Mouse (Mus musculus): ENCODE data around the gene Frmd6.

Gene Frmd6

GRCm38 (mm10) chr12:70851342-70851960, 26.1 kb downstream of the Frmd6 start:
- no peak for DNase-seq (ENCODE audit: low spot score)

- DNase-seq (ENCODE audit: low spot score) = no peak
Observed at GRCm38 (mm10) chr12:70853026-70853425, 27.7 kb downstream of the Frmd6 start.

GRCm38 (mm10) chr12:70855678-70856077, 30.4 kb downstream of the Frmd6 start:
- no peak for DNase-seq (ENCODE audit: low spot score)

- DNase-seq (ENCODE audit: low spot score) = no peak
Observed at GRCm38 (mm10) chr12:70856776-70857175, 31.5 kb downstream of the Frmd6 start.

GRCm38 (mm10) chr12:70863281-70863680, 38.0 kb downstream of the Frmd6 start:
- no peak for DNase-seq (ENCODE audit: low spot score)

GRCm38 (mm10) chr12:70867780-70868179, 42.5 kb downstream of the Frmd6 start:
- DNase-seq (ENCODE audit: low spot score) = no peak

- no peak for DNase-seq (ENCODE audit: low spot score)
Observed at GRCm38 (mm10) chr12:70868190-70868987, 43.1 kb downstream of the Frmd6 start.

- DNase-seq (ENCODE audit: low spot score) = no peak
Observed at GRCm38 (mm10) chr12:70868988-70869291, 43.6 kb downstream of the Frmd6 start.

GRCm38 (mm10) chr12:70873544-70873943, 48.2 kb downstream of the Frmd6 start:
- no peak for DNase-seq (ENCODE audit: low spot score)

GRCm38 (mm10) chr12:70876270-70876998, 51.1 kb downstream of the Frmd6 start:
- peak; percentile 16 for DNase-seq (ENCODE audit: low spot score)

- DNase-seq (ENCODE audit: low spot score) = peak; percentile 37
Observed at GRCm38 (mm10) chr12:70877926-70878710, 52.8 kb downstream of the Frmd6 start.

- no peak for DNase-seq (ENCODE audit: low spot score)
Observed at GRCm38 (mm10) chr12:70880396-70880975, 55.2 kb downstream of the Frmd6 start.

- DNase-seq (ENCODE audit: low spot score) = no peak
Observed at GRCm38 (mm10) chr12:70881340-70881739, 56.0 kb downstream of the Frmd6 start.

GRCm38 (mm10) chr12:70881854-70882253, 56.5 kb downstream of the Frmd6 start:
- DNase-seq (ENCODE audit: low spot score) = peak; percentile 63

- no peak for DNase-seq (ENCODE audit: low spot score)
Observed at GRCm38 (mm10) chr12:70883141-70883540, 57.8 kb downstream of the Frmd6 start.

GRCm38 (mm10) chr12:70884113-70884512, 58.8 kb downstream of the Frmd6 start:
- no peak for DNase-seq (ENCODE audit: low spot score)

GRCm38 (mm10) chr12:70884973-70885372, 59.7 kb downstream of the Frmd6 start:
- no peak for DNase-seq (ENCODE audit: low spot score)

- no peak for DNase-seq (ENCODE audit: low spot score)
Observed at GRCm38 (mm10) chr12:70885576-70885975, 60.3 kb downstream of the Frmd6 start.

GRCm38 (mm10) chr12:70890405-70890804, 65.1 kb downstream of the Frmd6 start:
- DNase-seq (ENCODE audit: low spot score) = no peak

- DNase-seq (ENCODE audit: low spot score) = no peak
Observed at GRCm38 (mm10) chr12:70890874-70891470, 65.7 kb downstream of the Frmd6 start.

- no peak for DNase-seq (ENCODE audit: low spot score)
Observed at GRCm38 (mm10) chr12:70895275-70895674, 70.0 kb downstream of the Frmd6 start.
